Comparison of ENCODE assay signal across 23 mouse cellular contexts in genomic region chr3:95003273-95003672, GRCm38 (mm10). TPM values are rescaled to one million over a fixed set of nuclear protein-coding genes. Genes with fewer than 3 reads are reported as not detected.
DNase-seq lines count a peak whose midpoint lies in the region; ATAC-seq and TF ChIP-seq lines count a peak whose summit lies in the region.
"Had no signal": no experiment of that assay in that cellular context is flagged by ENCODE, and none has a peak within 500 bp of the region (broad histone marks: within the 10 kb centered on the region; RNA-seq: fewer than 3 reads in every experiment).

No protein-coding gene starts in this region.

- no peak for TF ChIP-seq RAD21 in CH12.LX (IDR thresholded peaks at IDR 0.05; ENCODE audit: low read depth, low read length)
- TF ChIP-seq RAD21 in MEL (IDR thresholded peaks at IDR 0.05; ENCODE audit: low read depth, low read length): no peak

- in situ Hi-C loops in CH12.LX (cut with MboI; ENCODE audit: low pct_ligation_motif_present, low pct_unique_long_range_greater_than_20kb, low sequenced_read_pairs): no loop called here

- TF ChIP-seq POLR2A in heart, adult 2 months (IDR thresholded peaks at IDR 0.05; ENCODE audit: insufficient read depth, low read depth, low read length): no peak
- no peak for TF ChIP-seq POLR2A in CH12.LX (IDR thresholded peaks at IDR 0.05; ENCODE audit: low read depth, low read length)
- TF ChIP-seq POLR2A in MEL (IDR thresholded peaks at IDR 0.05; ENCODE audit: control insufficient read depth in 1 of 2, insufficient read depth in 1 of 2, low read depth in 1 of 2, low read length in 2 of 2, poor library complexity in 1 of 2): no peak

- no peak overlapping the region for H3K4me3 ChIP-seq in heart, embryonic 15.5 days
- H3K4me3 ChIP-seq in heart, adult 2 months: no peak overlapping the region
- H3K4me3 ChIP-seq in layer of hippocampus, adult 2 months: no peak overlapping the region
- H3K4me3 ChIP-seq in CH12.LX (replicated peaks in 1 of 3; ENCODE audit: low read depth in 2 of 3, low read length in 2 of 3, poor library complexity in 1 of 3) (no peak overlapping the region), MEL (ENCODE audit: control insufficient read depth in 1 of 2, insufficient read depth in 1 of 2, low read depth in 2 of 2, low read length in 2 of 2) (no peak overlapping the region)
- H3K4me3 ChIP-seq: embryonic facial prominence, embryonic 12.5 days; embryonic facial prominence, embryonic 15.5 days; heart, embryonic 10.5 days; heart, embryonic 13.5 days; hindbrain, embryonic 13.5 days; intestine, embryonic 15.5 days had no signal

- H3K4me2 ChIP-seq in heart, embryonic 15.5 days: no peak overlapping the region
- no peak overlapping the region for H3K4me2 ChIP-seq in CH12.LX (ENCODE audit: insufficient read depth, low read depth, poor library complexity, severe bottlenecking)
- H3K4me2 ChIP-seq: embryonic facial prominence, embryonic 12.5 days; embryonic facial prominence, embryonic 15.5 days; heart, embryonic 13.5 days; hindbrain, embryonic 13.5 days; intestine, embryonic 15.5 days had no signal

- H3K27me3 ChIP-seq in heart, embryonic 15.5 days: no peaks in the 10 kb centered on the region
- no peaks in the 10 kb centered on the region for H3K27me3 ChIP-seq in heart, adult 2 months (ENCODE audit: control insufficient read depth, insufficient read depth, low read length)
- no peaks in the 10 kb centered on the region for H3K27me3 ChIP-seq in CH12.LX (replicated peaks)
- H3K27me3 ChIP-seq in MEL (ENCODE audit: control insufficient read depth in 1 of 2, insufficient read depth in 2 of 2, low read length in 2 of 2): no peaks in the 10 kb centered on the region
- H3K27me3 ChIP-seq: embryonic facial prominence, embryonic 12.5 days; embryonic facial prominence, embryonic 15.5 days; heart, embryonic 13.5 days; hindbrain, embryonic 13.5 days; intestine, embryonic 15.5 days had no signal

- H3K4me1 ChIP-seq in heart, embryonic 15.5 days (replicated peaks): no peaks in the 10 kb centered on the region
- H3K4me1 ChIP-seq in heart, adult 2 months (ENCODE audit: control insufficient read depth, insufficient read depth, low read length): no peaks in the 10 kb centered on the region
- H3K4me1 ChIP-seq in CH12.LX (ENCODE audit: control insufficient read depth in 1 of 2, insufficient read depth in 2 of 2) (peaks cover 11 to 34% of the 10 kb centered on the region in 2 experiments), MEL (ENCODE audit: control insufficient read depth in 1 of 2, insufficient read depth in 2 of 2, low read length in 2 of 2) (peaks cover 6 to 7% of the 10 kb centered on the region in 2 experiments; a peak in 3 of 4 replicates)
- H3K4me1 ChIP-seq: embryonic facial prominence, embryonic 12.5 days; embryonic facial prominence, embryonic 15.5 days; heart, embryonic 10.5 days; heart, embryonic 13.5 days had no signal

- 0 out of 2 replicates have a peak overlapping the region, but pooled peaks have one; percentile 36 for H3K27ac ChIP-seq in heart, embryonic 15.5 days
- no peak overlapping the region for H3K27ac ChIP-seq in heart, adult 2 months
- peak overlapping the region; percentile 67; the same call in 1 of the 2 replicates for H3K27ac ChIP-seq in layer of hippocampus, adult 2 months
- H3K27ac ChIP-seq in CH12.LX (ENCODE audit: insufficient read depth, low read depth) (no peak overlapping the region), MEL (ENCODE audit: control insufficient read depth, low read depth, low read length) (no peak overlapping the region)
- H3K27ac ChIP-seq: embryonic facial prominence, embryonic 12.5 days; embryonic facial prominence, embryonic 15.5 days; heart, embryonic 10.5 days; heart, embryonic 13.5 days; hindbrain, embryonic 13.5 days; intestine, embryonic 15.5 days had no signal

- no peaks in the 10 kb centered on the region for H3K79me2 ChIP-seq in heart, adult 2 months (replicated peaks; ENCODE audit: control insufficient read depth, insufficient read depth, low read length)
- no peaks in the 10 kb centered on the region for H3K79me2 ChIP-seq in CH12.LX (replicated peaks; ENCODE audit: control insufficient read depth, extremely low read depth, insufficient read depth, poor library complexity, severe bottlenecking)
- H3K79me2 ChIP-seq in MEL (ENCODE audit: control insufficient read depth, insufficient read depth, low read length, poor library complexity): no peaks in the 10 kb centered on the region

- no peak for TF ChIP-seq CTCF in heart, adult 2 months (IDR thresholded peaks at IDR 0.05)
- no peak for TF ChIP-seq CTCF in layer of hippocampus, adult 2 months (conservative IDR thresholded peaks at IDR 0.05)
- no peak for TF ChIP-seq CTCF in CH12.LX (conservative IDR thresholded peaks at IDR 0.05 in 1 of 2, IDR thresholded peaks at IDR 0.05 in 1 of 2; ENCODE audit: low read depth in 2 of 2, low read length in 2 of 2)
- TF ChIP-seq CTCF in MEL (IDR thresholded peaks at IDR 0.05 in 2 of 3, conservative IDR thresholded peaks at IDR 0.05 in 1 of 3; ENCODE audit: control insufficient read depth in 1 of 3, insufficient read depth in 1 of 3, low read depth in 2 of 3, low read length in 3 of 3, poor library complexity in 1 of 3, severe bottlenecking in 1 of 3): no peak

- no peak for ATAC-seq in heart, embryonic 15.5 days (replicated peaks; ENCODE audit: insufficient number of reproducible peaks, insufficient read depth, low FRiP score, low read depth)
- ATAC-seq: activated CD4-positive, CD25-positive, alpha-beta regulatory T cell, adult 4 months; intestine, embryonic 15.5 days had no signal

- no peak for DNase-seq in heart, adult 2 months
- DNase-seq in layer of hippocampus, adult 2 months (ENCODE audit: low spot score in 2 of 2): no peak
- no peak for DNase-seq in layer of hippocampus, postnatal 14 days (ENCODE audit: low spot score in 2 of 2)
- DNase-seq in CH12.LX (ENCODE audit: extremely low read depth) (no peak), MEL (ENCODE audit: low read depth, low spot score) (no peak)
- DNase-seq in right cerebral cortex, postnatal 36 days (ENCODE audit: low spot score in 2 of 2): no peak
- DNase-seq in cerebellum, adult 9-11 months: no peak
- DNase-seq: adrenal gland, adult 8-10 months; adrenal gland, postnatal 25 days; cerebellum, adult 18-20 months; cerebellum, adult 9-10 months; cerebellum, postnatal 25 days; gastrocnemius, postnatal 25 days; heart, adult 18-20 months; kidney, adult 11 months had no signal

- no peak overlapping the region for H3K9ac ChIP-seq in heart, embryonic 15.5 days
- H3K9ac ChIP-seq in heart, adult 2 months (ENCODE audit: low read depth, low read length): no peak overlapping the region
- H3K9ac ChIP-seq in CH12.LX (ENCODE audit: insufficient read depth, low read depth) (no peak overlapping the region), MEL (ENCODE audit: control insufficient read depth, low read depth, low read length, poor library complexity, severe bottlenecking) (no peak overlapping the region)
- H3K9ac ChIP-seq: embryonic facial prominence, embryonic 12.5 days; embryonic facial prominence, embryonic 15.5 days; heart, embryonic 13.5 days; hindbrain, embryonic 13.5 days; intestine, embryonic 15.5 days had no signal

- peaks cover 88% of the 10 kb centered on the region for H3K36me3 ChIP-seq in heart, embryonic 15.5 days
- peaks cover 5% of the 10 kb centered on the region for H3K36me3 ChIP-seq in heart, adult 2 months (ENCODE audit: control insufficient read depth, insufficient read depth, low read length)
- H3K36me3 ChIP-seq in CH12.LX (replicated peaks in 1 of 2; ENCODE audit: control insufficient read depth in 1 of 2, insufficient read depth in 1 of 2, low read length in 1 of 2) (peaks cover 62 to 92% of the 10 kb centered on the region in 2 experiments), MEL (ENCODE audit: control insufficient read depth in 1 of 2, insufficient read depth in 2 of 2, low read length in 2 of 2) (peaks cover 8 to 20% of the 10 kb centered on the region in 2 experiments)

- no peaks in the 10 kb centered on the region for H3K9me3 ChIP-seq in heart, embryonic 15.5 days (replicated peaks)
- H3K9me3 ChIP-seq in CH12.LX (replicated peaks; ENCODE audit: low read length) (no peaks in the 10 kb centered on the region), MEL (replicated peaks; ENCODE audit: insufficient read depth, low read length) (no peaks in the 10 kb centered on the region)
- H3K9me3 ChIP-seq: embryonic facial prominence, embryonic 12.5 days; embryonic facial prominence, embryonic 15.5 days; heart, embryonic 10.5 days; heart, embryonic 13.5 days; hindbrain, embryonic 13.5 days; intestine, embryonic 15.5 days had no signal

- dilution Hi-C loops in CH12.LX (cut with MboI; ENCODE audit: extremely low pct_ligation_motif_present, extremely low pct_unique_long_range_greater_than_20kb, low sequenced_read_pairs): no loop called here

- no peak for TF ChIP-seq EP300 in heart, adult 2 months (IDR thresholded peaks at IDR 0.05; ENCODE audit: insufficient read depth, low read depth, low read length)
- TF ChIP-seq EP300 in CH12.LX (IDR thresholded peaks at IDR 0.05; ENCODE audit: low read length) (no peak), MEL (IDR thresholded peaks at IDR 0.05; ENCODE audit: low read depth in 1 of 2, low read length in 2 of 2) (no peak)

- intact Hi-C loops in heart, adult 2 months (cut with DNase I): no loop called here

RNA-seq across cellular contexts. Expression of gene Zfp687, which starts 12.0 kb away (rescaled TPM):
- 12.3 and 18.3 TPM in 2 replicates for polyA plus RNA-seq in heart, embryonic 15.5 days (2015; fragmentation: Nextera tagmentation; extraction: Ambion mirVana)
- 10 to 100 TPM; 11.0 to 13.5 TPM for total RNA-seq in heart, adult 2 months (2021)
- 10.6 and 10.9 TPM in 2 replicates for polyA plus RNA-seq in heart, adult 2 months (2012; rRNA removed)
- 10 to 100 TPM; 26.2 to 26.6 TPM for total RNA-seq in layer of hippocampus, adult 2 months (2021)
- 10 to 100 TPM; 26.6 to 28.6 TPM for total RNA-seq in layer of hippocampus, postnatal 14 days (2021)
- total RNA-seq in CH12.LX (2012; rRNA removed) (10.8 and 11.1 TPM in 2 replicates), CH12.LX (2014; rRNA removed) (3.3 and 4.2 TPM in 2 replicates), MEL (2012; rRNA removed) (14.5 and 16.2 TPM in 2 replicates)
- polyA plus RNA-seq in CH12.LX (2012; ENCODE audit: insufficient read length, low read depth) (12.6 and 13.5 TPM in 2 replicates), MEL (2012; ENCODE audit: insufficient read depth in 1 of 2, insufficient read length in 2 of 2, low read depth in 1 of 2, low replicate concordance in 2 of 2, missing spikeins in 1 of 2) (10 to 100 TPM in 1 of 2 experiments, not detected in 1; 36.6 TPM)

RNA-seq across cellular contexts. Expression of gene Pi4kb, which starts 28.7 kb away (rescaled TPM):
- polyA plus RNA-seq in heart, embryonic 15.5 days (2015; fragmentation: Nextera tagmentation; extraction: Ambion mirVana): 14.7 and 20.8 TPM in 2 replicates
- total RNA-seq in heart, adult 2 months (2021): 10 to 100 TPM; 25.8 to 29.5 TPM
- 18.7 and 28.7 TPM in 2 replicates for polyA plus RNA-seq in heart, adult 2 months (2012; rRNA removed)
- 10 to 100 TPM; 58.7 to 64.4 TPM for total RNA-seq in layer of hippocampus, adult 2 months (2021)
- total RNA-seq in layer of hippocampus, postnatal 14 days (2021): 10 to 100 TPM; 52.3 to 54.4 TPM
- total RNA-seq in CH12.LX (2012; rRNA removed) (39.2 and 44.7 TPM in 2 replicates), CH12.LX (2014; rRNA removed) (21.2 and 24.0 TPM in 2 replicates), MEL (2012; rRNA removed) (45.0 and 45.1 TPM in 2 replicates)
- polyA plus RNA-seq in CH12.LX (2012; ENCODE audit: insufficient read length, low read depth) (30.7 and 31.3 TPM in 2 replicates), MEL (2012; ENCODE audit: insufficient read depth in 1 of 2, insufficient read length in 2 of 2, low read depth in 1 of 2, low replicate concordance in 2 of 2, missing spikeins in 1 of 2) (10 to 100 TPM in 1 of 2 experiments, not detected in 1; 56.7 TPM)

RNA-seq across cellular contexts. Expression of gene Psmd4, which starts 39.1 kb away (rescaled TPM):
- 168 and 198 TPM in 2 replicates for polyA plus RNA-seq in heart, embryonic 15.5 days (2015; fragmentation: Nextera tagmentation; extraction: Ambion mirVana)
- total RNA-seq in heart, adult 2 months (2021): 100 to 1,000 TPM; 121 to 140 TPM
- polyA plus RNA-seq in heart, adult 2 months (2012; rRNA removed): 119 and 144 TPM in 2 replicates
- 100 to 1,000 TPM; 158 to 160 TPM for total RNA-seq in layer of hippocampus, adult 2 months (2021)
- total RNA-seq in layer of hippocampus, postnatal 14 days (2021): 100 to 1,000 TPM; 155 TPM
- 258 and 276 TPM in 2 replicates for total RNA-seq in CH12.LX (2012; rRNA removed)
- 284 and 305 TPM in 2 replicates for total RNA-seq in CH12.LX (2014; rRNA removed)
- 332 and 360 TPM in 2 replicates for polyA plus RNA-seq in CH12.LX (2012; ENCODE audit: insufficient read length, low read depth)
- total RNA-seq in MEL (2012; rRNA removed): 631 and 709 TPM in 2 replicates
- polyA plus RNA-seq in MEL (2012; ENCODE audit: insufficient read depth in 1 of 2, insufficient read length in 2 of 2, low read depth in 1 of 2, low replicate concordance in 2 of 2, missing spikeins in 1 of 2): 100 to 1,000 TPM in 1 of 2 experiments, not detected in 1; 816 TPM

RNA-seq across cellular contexts. Expression of gene Rfx5, which starts 49.4 kb away (rescaled TPM):
- polyA plus RNA-seq in heart, embryonic 15.5 days (2015; fragmentation: Nextera tagmentation; extraction: Ambion mirVana): 3.6 and 6.8 TPM in 2 replicates
- 1 to 10 TPM; 6.6 to 8.0 TPM for total RNA-seq in heart, adult 2 months (2021)
- 5.6 and 7.1 TPM in 2 replicates for polyA plus RNA-seq in heart, adult 2 months (2012; rRNA removed)
- total RNA-seq in layer of hippocampus, adult 2 months (2021): 10 to 100 TPM; 23.9 to 24.6 TPM
- total RNA-seq in layer of hippocampus, postnatal 14 days (2021): 10 to 100 TPM; 19.8 to 23.4 TPM
- 11.4 and 11.8 TPM in 2 replicates for total RNA-seq in CH12.LX (2012; rRNA removed)
- 14.0 and 15.4 TPM in 2 replicates for total RNA-seq in CH12.LX (2014; rRNA removed)
- 19.9 and 22.0 TPM in 2 replicates for polyA plus RNA-seq in CH12.LX (2012; ENCODE audit: insufficient read length, low read depth)
- 9.5 and 10.0 TPM in 2 replicates for total RNA-seq in MEL (2012; rRNA removed)
- 10 to 100 TPM in 1 of 2 experiments, not detected in 1; 19.4 TPM for polyA plus RNA-seq in MEL (2012; ENCODE audit: insufficient read depth in 1 of 2, insufficient read length in 2 of 2, low read depth in 1 of 2, low replicate concordance in 2 of 2, missing spikeins in 1 of 2)

Comparison
In these comparisons a context has a peak if more than half of its experiments do, and no peak if none do; other contexts are left out.
1. H3K27ac ChIP-seq: peak in heart, embryonic 15.5 days (single experiment) and layer of hippocampus, adult 2 months (single experiment); none in heart, adult 2 months (single experiment), CH12.LX (single experiment) and MEL (single experiment).